Mouse (Mus musculus): ENCODE measurements around the gene Slc2a1. TPM values are rescaled to one million over a fixed set of nuclear protein-coding genes. Genes with fewer than 3 reads are reported as not detected.

Gene Slc2a1
- 10 to 100 TPM in 1 of 2 experiments, 1 to 10 TPM in 1; 9.1 to 12.9 TPM for total RNA-seq (2021)
- long read RNA-seq, experiment 1, transcript Slc2a1-201 (10 exons, 3,260 nt) = major isoform, 20 of 34 reads
- long read RNA-seq, experiment 1, partial matches to known transcripts = 14 of 34 reads
- long read RNA-seq, experiment 1, other reads (novel, unspliced or antisense) = 0 of 34 reads
- long read RNA-seq, experiment 2, transcript Slc2a1-201 (10 exons, 3,260 nt) = major isoform, 10 of 10 reads
- long read RNA-seq, experiment 2, partial matches to known transcripts = 0 of 10 reads
- long read RNA-seq, experiment 2, other reads (novel, unspliced or antisense) = 0 of 10 reads

DNA sequence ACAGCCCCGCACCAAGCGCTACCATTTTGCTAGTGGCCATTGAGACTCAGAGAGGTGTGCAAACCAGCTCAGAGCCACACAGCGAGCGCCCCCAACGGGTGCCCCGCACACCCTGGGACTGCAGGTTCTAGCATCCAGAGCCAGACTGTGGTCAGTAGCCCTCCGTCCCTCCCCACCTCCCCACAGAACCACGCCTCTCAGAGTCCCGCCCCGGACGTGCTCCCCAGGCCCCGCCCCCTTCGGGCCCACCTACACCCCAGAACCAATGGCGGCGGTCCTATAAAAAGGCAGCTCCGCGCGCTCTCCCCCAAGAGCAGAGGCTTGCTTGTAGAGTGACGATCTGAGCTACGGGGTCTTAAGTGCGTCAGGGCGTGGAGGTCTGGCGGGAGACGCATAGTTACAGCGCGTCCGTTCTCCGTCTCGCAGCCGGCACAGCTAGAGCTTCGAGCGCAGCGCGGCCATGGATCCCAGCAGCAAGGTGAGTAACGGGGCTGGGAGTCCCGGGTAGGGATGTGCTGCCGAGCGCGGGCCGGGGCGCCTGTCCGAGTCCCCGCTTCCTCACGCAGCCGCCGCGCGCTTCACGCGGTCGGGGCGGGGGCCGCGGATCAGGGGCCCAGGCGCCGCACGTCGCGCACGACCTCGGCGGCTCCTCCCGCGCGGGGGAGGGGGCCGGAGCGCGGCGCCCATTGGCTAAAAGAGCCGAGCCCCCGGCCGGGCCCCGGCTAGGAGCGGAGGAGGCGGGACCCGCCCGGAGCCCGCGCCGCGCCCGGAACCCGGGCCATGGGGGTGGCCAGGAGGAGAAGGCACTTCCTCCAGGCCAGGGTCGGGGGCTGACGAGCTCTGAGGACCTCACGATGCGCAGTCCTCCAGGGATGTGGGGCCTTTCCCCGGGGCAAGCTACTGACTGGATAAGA, at the start of gene Slc2a1:
Slc2a1 (plus strand) TSS at position 217 of the 914 bp plus-strand sequence.
- peak; percentile 95 for DNase-seq

DNA sequence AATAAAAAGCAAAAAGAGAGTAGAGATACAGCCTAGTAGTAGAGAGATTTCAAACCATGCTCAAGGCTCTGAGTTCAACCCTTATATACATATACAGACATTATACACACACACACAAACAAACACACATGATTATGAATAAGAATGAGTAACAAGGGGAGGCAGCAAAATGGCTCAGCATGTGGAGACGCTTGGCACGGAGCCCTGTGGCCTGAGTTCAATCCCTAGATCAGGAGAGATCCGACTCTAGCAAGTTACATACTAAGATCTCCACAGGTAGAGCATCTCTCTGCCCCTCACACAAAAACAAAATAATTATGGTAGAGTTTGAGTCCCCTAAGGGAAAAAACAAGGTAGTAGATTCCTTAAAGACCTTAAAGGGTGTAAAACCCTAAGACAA, 41.7 kb upstream of the Slc2a1 start:
- DNase-seq = no peak

DNA sequence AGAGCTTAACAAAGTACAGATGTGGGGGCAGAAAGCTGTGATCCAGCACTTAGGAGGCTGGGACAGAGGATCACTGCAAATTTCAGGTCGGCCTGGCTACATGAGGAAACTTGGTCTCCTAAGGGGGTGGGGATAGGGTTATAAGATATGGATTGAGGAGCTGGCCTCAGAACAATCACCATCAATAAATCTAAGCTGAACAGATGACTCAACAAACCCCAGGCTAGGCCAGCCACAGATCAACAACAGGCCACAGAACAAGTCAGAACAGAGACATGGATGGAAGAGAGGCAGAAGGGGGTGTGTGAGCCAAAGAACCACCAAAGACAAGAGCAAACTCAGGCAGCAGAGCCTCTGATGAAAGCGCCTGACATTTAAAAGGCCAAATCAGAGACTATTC, 41.3 kb upstream of the Slc2a1 start:
- no peak for DNase-seq

DNA sequence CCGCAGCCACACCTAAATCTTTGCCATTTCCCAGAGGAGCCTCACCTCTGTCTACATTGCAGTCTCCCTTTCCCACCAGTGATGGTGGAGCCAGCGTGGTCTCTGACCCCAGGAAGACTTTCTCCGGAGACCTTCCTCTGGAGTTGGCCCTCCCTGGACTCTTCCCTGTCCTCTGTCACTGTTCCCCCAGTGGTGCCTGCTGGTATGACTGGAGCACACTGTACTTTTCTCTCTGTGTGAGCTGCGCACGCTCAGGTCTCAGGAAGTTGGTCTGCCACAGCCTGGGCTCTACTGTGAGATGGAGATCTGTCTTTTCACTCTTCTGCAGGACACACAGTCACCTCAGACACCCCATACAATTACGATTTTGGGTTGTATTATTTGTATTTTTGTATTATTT, 39.6 kb upstream of the Slc2a1 start:
- no peak for DNase-seq

DNA sequence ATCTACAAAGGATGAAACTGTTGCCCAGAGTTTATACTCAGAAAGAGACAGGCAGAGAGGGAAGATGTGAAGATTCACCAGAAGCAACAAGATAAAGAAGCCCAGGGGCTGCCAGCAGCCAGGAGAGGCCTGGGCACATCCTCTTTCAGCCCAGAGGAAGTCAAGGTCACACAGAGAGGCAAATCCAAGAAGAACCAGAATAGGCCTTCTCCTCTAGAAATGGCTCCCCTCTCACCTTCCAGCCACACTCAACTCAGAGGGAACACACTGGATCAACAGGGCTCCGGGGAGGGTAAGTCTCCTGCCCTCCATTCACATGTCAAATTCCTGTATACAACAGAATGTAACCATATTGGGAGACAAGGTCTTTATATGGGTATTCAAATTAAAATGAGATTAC, 38.3 kb upstream of the Slc2a1 start:
- DNase-seq = no peak

DNA sequence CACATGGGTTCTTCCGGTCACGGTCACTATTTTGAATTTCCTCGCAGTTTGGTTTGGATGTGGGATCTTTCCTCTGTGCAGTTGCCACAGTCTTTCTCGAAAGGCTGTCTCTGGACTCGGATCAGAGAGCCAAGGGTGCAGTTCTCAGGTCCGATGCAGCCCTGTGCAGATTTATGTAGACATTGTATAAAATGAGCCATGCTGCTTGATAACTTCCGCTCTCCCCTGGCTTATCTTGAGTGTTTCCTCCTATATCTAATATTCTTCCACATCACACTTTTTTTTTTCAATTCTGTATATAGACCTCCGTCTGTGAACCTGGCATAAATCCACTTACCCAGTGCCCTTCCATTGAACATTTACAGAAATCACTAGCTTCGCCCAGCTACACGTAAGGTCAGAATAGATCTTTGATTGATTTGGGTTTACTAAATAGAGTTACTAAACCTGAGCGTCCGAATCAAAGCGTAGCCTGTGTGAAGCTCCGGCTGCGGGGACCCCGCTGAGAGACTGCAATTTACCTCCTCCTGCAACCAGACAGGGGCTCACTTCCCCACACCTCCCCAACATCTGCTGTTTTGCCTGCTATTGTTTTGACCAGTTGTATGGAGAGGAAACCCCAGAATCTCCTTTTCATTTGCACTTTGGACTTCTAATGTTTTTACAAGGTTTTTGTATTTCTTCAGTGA, 37.4 kb upstream of the Slc2a1 start:
- no peak for DNase-seq

- no peak for DNase-seq
Observed at GRCm38 (mm10) chr4:119071648-119072362, 36.7 kb upstream of the Slc2a1 start.

- DNase-seq = no peak
Observed at GRCm38 (mm10) chr4:119072363-119072940, 36.1 kb upstream of the Slc2a1 start.

DNA sequence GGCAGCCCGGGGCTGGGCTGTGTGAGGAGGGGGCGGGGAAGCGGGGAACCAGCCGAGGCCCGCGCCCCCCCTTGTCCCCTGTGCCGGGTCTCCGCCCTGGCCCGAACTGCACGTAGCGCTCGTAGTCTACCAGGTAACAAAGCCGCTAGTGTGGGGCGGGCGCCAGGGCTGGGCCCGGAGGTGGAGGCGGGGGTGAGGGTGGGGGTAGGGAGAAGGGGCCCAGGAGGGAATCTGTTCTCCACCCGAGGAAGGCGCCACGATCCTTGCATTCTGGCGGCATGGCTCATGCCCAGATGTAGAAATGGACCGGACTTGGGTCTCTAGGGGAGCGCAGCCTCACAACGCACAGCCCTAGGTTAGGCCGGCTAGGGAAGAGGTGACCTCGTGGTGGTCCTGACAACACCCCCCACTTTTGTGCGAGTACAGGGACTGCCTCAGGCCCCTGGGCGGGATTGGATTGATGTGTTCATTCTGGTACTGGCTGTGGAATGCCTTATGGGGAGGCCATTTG, 35.5 kb upstream of the Slc2a1 start:
- no peak for DNase-seq

DNA sequence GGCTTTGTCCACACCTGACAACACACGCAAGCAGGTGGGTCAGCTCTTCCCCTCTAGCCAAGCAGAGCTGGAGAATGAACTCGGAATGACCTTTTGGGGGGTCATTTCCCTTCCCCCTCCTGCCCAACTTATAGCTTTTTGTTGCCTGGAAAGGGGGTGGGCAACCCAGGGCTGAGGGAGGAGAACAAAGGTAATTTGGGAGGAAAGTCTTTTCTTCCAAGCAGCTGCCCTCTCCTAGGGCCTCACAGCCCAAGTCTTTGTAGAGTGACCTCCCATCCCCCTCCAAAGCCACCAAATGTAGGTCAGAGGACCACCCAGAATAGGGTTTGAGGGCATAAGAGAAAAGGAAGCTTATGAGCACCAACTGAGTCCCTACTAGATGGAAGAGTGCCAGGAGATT, 34.9 kb upstream of the Slc2a1 start:
- DNase-seq = no peak

DNA sequence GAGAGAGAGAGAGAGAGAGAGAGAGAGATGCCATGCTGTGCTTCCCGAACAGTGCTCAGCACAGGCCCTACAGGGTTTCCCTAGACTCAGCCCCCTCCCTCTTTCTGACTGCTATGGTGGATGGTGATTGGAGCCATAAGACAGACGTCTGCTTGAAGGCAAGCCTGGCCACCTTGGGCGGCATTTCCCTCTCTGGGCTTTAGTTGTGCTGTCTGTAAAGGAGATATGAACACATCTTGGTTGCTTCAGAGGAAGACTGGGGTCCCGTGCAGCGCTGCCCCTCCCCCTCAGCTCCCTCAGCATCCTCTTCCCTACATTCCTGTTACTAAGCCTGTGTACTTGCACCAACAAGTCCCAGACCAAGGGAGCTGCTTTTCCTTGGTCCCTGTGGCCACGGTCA, 33.9 kb upstream of the Slc2a1 start:
- DNase-seq = no peak

- no peak for DNase-seq
Observed at GRCm38 (mm10) chr4:119075273-119075672, 33.2 kb upstream of the Slc2a1 start.

- no peak for DNase-seq
Observed at GRCm38 (mm10) chr4:119076336-119076735, 32.2 kb upstream of the Slc2a1 start.

DNA sequence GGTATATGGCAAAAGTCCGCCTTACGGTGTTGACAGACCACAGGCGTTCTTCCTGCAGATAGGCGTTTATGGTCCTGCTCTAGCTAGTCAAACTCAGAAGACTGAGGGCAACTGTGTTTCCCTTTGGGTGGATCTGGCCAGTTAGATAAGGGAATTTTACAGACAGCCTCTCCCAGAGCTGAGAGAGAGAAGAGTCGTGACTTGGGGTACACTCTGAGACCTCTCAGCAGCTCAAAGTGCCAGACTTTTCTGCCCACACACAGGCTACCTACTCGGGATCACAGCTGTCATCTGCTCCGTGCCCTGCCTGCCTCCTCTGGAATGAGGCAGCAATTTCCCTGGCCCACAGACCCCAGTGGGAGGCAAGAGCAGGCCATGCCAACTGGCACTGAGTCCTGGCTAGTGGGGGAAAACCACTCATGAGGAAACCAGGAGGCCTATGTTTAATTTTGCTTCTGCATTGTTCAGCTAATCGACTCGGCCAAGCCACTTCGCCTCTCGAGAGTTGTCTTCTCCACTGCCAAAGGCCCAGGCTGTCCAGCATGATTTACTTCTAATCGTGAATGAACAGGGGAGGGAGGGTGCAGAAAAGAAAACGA, 31.3 kb upstream of the Slc2a1 start:
- DNase-seq = peak; percentile 49

- no peak for DNase-seq
Observed at GRCm38 (mm10) chr4:119079928-119080327, 28.6 kb upstream of the Slc2a1 start.

DNA sequence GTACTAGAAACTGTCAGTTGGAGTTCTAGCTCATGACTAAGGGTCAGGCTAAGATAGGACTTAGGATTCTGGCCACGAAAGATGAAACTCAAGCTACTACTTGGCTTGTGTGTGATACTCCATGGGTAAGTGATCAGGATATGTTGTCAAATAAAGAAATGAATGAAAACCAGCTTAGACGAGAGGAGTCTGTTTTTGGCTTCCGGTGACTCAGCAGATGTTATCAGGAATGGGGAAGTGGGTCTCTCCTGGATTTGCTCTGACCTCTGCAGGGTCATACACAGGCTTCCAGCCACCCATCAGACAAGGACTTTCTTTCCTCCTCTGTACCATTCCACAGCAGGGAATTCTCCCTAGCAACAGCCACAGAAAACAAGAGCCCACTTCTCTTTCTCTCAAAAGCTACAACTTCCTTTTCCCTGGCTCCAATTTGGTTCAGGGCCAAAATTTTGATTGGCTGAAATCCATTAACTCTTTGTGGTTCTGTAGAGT, 25.7 kb upstream of the Slc2a1 start:
- no peak for DNase-seq

DNA sequence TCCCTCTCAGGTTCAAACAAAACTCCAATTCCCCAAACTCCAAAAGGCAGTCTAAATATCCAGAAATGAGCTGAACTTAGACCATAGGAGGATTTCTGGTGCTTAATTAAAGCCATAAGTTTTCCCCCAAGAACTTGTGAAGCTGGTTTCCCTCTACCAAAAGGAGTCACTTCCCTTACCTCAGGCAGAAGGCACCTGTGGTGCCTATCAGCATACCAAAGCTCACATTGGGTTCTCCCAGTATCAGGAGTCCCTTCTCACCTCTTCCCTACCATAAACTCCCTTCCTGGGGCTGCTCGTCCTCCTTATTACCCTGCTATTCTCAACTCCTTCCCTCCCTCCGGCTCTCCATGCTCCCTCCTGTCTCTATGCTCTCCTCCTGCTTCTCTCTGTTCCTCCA, 20.1 kb upstream of the Slc2a1 start:
- DNase-seq = no peak

- no peak for DNase-seq
Observed at GRCm38 (mm10) chr4:119093890-119094289, 14.6 kb upstream of the Slc2a1 start.

GRCm38 (mm10) chr4:119094987-119095386, 13.5 kb upstream of the Slc2a1 start:
- DNase-seq = no peak

DNA sequence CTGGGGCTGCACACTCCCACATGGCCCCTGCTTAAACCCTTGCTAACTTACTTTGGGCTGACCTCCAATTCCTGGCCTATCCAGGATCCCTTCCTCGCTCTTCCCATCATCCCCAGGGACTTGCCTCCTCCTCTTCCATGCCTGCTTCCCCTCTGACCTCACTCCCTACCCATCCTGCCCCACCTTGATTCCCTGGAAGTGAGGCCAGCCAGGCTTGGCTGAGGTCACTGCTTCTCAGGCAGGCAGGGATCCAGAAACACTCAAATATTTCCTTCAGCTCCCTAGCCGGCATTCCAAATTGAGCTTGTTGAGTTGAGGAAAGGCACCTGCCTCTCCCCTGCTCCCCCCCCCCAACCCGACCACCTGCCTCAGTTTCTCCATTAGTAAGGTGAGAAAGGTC, 12.1 kb upstream of the Slc2a1 start:
- DNase-seq = no peak

GRCm38 (mm10) chr4:119097421-119097820, 11.1 kb upstream of the Slc2a1 start:
- DNase-seq = no peak
